Mouse (Mus musculus) heart, postnatal 25 days (tissue): Measurements from ENCODE around the gene Tnfrsf1b. TPM values are rescaled to one million over a fixed set of nuclear protein-coding genes. Genes with fewer than 3 reads are reported as not detected.
A peak's percentile ranks its signal among the peaks of the same experiment; 100 is the strongest.

ENCODE experiments used
- DNase-seq: peaks from one replicate; pipeline ENCODE4 v3.0.0; 2022; ENCODE audit warnings: low spot score
- intact Hi-C: fragments of 180-260 bp; cut with DNase I; formaldehyde crosslinking; loops from one replicate; pipeline ENCODE4 v1.15.1; 2025
- total RNA-seq, 2 experiments: library from RNA; stranded (reverse); gene quantifications; 2 replicates each; pipeline ENCODE4 v1.2.3; 2021

Gene Tnfrsf1b
- 1 to 10 TPM; 5.3 to 5.5 TPM for total RNA-seq

DNA sequence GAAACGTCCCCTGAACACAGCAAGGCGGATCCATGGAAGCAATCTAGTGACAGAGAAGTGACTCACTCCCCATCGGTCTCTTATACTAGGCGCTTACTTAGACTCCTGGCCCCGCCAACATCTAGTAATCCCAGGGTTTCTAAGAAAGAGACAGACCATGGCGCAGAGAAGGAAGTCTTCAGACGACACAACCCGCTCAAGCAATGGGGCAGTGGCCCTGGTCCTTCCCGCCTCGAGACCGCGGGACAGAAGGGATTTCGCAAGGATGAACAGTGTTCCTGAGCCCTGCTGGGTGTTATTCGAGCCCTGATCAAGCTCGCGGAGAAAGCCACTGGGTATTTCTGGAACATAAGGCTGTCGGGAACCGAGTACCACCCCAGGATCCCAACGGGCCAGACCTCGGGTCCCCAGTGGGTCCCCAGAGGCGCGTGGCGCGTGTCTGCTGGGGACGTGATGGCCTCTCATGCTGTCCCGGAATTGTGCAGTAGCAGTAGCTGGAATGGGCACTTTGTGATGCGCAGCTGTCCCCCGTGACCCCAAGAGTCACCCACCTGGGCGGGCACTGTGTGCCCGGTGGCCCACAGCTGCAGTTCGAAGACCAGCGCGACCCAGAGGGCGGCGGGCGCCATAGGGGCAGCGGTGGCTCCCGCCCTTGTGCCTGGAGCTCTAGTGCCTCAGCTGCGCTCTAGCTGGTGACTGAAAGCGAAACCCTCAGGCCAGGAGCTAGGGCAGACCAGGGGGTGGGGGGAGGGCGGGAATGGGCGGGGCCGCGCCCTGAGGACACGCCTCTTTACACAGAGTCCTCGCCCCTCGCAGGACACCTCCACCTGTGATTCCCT, at the start of gene Tnfrsf1b:
Tnfrsf1b (minus strand) TSS at position 698 of the 839 bp plus-strand sequence.
- DNase-seq, result peak; percentile 54
- intact Hi-C loops, result no loop called here

DNA sequence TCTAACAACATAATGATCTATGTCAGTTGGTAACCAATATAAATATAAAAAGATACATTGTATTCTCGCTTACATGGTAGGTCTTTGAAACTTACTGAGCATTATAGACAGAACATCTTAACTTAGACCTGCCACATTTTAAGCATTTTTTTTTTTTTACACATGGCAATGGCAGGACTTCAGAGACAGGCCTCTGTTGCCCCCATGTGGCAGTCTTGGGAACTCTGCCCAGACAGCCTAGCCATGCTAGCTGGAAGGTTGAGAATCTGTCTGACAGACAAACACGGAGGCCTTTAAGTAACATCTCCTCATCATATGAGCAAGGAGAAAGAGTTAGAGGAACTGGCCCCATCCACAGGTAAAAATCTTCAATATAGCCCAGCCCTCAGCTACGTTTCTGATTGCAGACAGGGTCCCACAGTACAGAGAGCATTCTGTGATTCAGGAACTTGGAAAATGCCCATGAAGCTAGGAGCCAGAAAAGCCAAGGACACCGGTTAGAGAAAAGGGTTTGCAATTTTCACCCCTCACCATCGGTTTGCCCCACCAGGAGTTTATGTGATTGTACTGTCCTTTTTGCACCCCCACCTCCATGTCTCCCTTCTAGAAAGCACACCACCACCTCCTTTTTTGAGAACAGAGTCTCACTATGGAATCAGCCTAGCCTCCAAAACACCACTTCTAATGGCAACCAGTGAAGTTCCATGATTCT, 49.1 kb upstream of the Tnfrsf1b start:
- intact Hi-C loops, result loop anchor here (2.0 to 5.0 kb wide), 3 partner anchors 139 to 528 kb away; partner anchors contain the start of gene Dhrs3
- no peak for DNase-seq

DNA sequence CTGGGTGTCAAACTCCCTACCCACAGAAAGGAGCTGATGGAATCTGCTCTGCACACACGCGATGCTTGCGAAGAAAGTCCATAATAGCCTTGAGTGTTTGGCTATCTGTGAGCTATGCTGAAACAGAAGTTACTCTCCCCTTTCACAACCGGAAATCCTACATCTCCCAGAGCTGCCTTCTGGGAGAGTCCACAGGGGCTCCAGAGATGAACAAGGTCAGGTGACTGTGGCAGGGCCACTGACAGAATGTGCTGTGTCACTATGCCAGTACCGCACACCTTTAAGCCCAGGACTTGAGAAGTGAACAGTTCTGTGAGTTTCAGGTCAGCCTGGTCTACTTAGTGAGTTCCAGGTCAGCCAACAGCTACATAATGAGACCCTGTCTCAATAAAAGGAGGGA, 47.9 kb upstream of the Tnfrsf1b start:
- intact Hi-C loops, result loop anchor here (2.0 kb wide), 1 partner anchor 138 kb away; no protein-coding TSS in a partner anchor
- DNase-seq, result no peak

DNA sequence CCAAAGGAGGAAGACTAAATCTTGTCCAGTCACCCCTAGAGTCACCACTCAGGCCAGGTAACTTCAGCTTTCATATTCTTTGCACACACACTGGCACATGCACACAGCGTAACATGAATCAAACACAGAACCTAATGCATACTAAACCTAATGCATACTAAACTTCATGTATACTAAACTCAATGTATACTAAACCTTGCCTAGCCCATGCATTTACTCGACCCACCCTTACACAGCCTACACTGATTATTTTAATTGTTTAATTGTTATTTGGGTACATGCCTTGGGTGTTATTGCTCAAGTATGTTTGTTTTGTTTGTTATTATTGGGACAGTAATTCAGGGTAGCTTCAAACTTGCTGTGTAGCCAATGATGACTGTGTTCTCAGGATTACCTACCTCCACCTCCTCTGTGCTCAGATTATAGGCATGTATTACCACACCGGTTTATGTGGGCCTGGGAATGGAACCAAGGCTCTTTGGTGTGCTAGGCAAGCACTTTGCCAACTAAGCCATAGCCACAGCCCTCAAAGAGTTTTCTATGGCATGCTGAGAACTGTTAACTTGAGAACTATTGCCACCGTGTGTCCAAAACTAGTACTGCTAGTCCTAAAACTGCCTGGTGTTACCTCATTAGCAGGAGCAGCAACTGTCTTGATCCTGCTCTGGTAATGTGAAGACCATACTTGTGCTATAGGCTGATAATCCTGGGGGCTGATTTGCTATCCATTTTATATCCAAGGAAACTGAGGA, 39.9 kb upstream of the Tnfrsf1b start:
- intact Hi-C loops, result loop anchor here (1.0 to 2.0 kb wide), 2 partner anchors 72 to 130 kb away; no protein-coding TSS in a partner anchor

DNA sequence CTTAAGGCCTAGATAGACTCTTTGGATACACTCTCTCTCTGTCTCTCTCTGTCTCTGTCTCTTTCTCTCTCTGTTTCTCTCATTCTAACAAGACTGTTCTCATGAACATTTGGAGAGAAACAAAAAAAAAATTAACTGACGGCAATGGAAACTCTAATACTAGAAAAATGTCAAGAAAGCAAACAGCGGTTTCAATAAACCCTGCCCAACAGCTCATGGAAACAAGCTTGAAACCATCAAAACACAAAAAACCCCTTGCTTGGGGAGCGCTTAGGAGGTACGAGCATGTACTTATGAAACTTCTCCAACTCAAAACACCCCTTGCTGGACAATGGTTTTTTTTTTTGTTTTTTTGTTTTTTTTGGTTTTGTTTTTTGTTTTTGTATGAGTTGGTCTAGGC, 38.0 kb upstream of the Tnfrsf1b start:
- intact Hi-C loops, result no loop called here
- DNase-seq, result no peak

More for the DNA sequence above, 39.9 kb upstream of the Tnfrsf1b start:
- DNase-seq, result peak; percentile 28

DNA sequence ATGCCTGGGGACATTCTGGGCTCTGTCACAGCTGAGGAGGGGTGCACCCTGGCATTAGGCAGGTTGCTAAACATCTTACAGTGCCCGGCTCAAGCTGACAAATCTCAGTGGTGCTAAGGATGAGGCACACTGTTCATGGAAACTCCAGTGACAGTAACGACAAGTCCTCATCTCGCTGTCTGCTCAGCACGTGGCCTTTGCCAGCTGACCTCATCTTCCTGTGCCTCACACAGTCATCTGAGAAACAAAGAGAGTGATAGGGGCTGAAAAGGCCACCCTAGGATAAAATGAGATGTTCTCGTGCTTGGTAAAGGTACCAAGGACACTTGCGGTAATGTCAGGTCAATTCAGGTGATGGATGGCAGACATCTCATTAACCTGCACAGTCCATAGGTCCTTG, 36.8 kb upstream of the Tnfrsf1b start:
- intact Hi-C loops, result no loop called here
- no peak for DNase-seq

DNA sequence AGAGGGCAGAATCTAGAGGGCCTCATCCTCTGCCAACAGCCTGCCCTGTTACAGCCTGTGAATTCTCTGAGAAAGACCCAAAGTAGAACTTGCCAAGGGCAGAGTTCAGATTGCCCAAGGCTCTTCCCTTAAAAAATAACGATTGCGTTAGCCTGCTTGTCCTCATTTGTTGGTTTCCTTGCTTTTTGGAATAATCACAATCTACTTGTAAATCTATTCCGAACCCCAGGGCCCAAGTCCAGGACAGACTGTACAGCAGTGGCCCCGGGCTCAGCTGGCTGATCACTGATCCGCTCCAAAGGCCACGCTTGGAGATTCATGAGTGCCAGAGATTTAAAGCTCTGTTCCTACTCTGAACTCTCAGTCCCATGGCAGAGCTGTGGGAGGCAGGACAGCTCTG, 34.3 kb upstream of the Tnfrsf1b start:
- intact Hi-C loops, result no loop called here
- DNase-seq, result no peak

DNA sequence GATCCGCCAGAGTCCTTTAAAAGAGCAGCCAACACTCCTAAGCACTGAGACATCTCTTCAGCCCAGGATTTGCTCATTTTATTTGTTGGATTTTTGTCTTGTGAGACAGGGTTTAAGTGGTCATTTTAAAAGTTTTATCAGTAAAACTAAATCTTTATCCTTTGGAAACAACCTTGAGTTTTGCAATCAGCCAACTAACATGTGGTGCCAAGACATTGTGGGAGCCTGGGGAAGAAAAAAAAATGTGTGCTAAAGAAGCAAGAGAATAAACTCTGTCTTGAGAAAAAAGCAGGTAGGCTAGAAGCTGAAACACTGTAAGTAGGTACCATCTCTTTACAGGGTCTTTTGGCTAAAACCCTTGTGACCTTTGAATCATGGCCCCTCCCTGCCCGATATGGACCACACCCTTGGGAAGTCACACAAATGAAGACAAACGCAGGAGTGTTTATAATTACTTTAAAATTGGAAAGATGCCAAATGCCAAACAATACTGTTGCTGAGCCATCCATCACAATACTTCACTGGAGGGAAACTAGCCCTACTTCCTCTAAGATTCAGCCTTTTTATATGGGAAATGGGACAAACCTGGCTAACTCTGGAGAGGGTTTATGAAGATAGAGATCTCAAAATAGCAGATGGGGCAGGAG, 32.2 kb upstream of the Tnfrsf1b start:
- intact Hi-C loops, result no loop called here
- no peak for DNase-seq

DNA sequence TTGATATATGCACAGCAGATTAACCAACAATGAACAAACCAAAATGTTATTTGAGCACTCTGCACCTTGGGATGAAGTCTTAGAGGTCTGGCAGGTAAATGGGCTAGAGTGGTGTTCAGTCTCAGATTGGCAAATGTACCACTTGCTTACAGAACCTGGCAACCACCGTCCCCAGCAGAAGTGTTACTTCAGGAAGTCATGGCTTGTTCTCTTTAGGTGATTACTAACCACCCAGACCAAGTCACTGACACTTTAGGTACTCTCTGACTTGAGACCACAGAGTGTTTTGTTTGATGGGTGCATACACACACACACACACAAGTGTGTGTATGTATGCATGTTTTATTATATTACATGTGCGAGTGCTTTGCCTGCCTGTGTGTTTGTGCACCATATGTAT, 31.6 kb upstream of the Tnfrsf1b start:
- intact Hi-C loops, result no loop called here
- DNase-seq, result no peak

DNA sequence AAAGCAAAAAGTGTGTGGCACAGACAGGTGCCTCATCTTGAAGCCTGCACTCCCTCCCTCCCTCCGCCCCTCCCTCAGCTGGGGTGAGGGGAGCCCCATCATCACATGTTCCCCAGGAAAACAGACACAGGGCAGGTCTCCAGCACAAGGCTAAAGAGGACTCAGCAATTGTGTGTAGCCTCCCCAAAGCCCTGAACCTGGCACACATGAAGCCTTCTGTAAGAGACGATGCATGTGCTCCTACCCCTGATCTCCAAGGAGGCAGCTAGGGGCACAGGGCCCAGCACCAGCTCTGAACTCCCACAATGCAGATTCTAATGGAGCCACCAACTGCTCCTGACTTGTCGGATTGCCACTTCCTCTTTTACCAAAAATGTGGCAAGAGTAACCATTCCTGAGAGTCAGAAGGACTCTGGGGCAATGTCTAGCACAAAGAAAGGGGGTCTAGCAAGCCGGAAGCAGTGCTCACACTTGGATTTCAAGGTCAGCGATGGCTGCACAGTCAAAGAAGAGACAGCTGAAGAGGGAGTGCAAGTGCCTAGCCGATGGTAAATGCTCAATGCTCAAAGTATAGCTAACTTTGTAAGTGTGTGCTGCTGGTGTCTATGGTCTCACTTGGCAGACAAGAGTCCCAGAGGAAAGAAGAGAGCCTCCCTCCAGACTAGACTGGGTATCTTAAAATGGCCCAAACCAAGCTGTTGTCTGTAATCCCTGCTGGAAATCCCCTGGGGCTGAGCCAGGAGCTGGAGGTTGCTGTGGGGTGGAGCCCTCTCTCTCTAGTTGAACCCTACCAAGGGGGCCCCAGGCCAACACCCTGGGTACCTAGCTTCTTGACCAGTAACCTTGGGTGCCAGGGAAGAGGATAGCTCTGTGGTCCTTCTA, 29.9 kb upstream of the Tnfrsf1b start:
- DNase-seq, result no peak
- intact Hi-C loops, result no loop called here

DNA sequence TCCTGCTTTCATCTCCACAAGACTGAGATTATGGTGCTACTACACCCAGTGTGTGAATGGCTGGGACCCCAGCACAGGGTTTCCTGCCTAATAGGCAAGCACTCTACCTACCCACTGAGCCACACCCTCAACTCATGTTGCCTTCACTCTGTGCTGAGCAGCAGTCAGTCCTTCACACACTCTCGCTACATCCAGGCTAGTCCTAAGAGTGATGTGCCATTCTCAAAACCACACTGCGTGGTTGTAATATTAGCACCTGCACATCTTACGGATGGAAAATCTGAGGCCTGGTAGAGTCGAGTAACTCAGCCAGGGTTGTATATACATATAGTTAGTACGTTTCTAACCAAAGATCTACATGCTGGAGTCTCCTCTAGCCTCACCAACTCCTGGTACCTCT, 28.2 kb upstream of the Tnfrsf1b start:
- no peak for DNase-seq
- intact Hi-C loops, result no loop called here

DNA sequence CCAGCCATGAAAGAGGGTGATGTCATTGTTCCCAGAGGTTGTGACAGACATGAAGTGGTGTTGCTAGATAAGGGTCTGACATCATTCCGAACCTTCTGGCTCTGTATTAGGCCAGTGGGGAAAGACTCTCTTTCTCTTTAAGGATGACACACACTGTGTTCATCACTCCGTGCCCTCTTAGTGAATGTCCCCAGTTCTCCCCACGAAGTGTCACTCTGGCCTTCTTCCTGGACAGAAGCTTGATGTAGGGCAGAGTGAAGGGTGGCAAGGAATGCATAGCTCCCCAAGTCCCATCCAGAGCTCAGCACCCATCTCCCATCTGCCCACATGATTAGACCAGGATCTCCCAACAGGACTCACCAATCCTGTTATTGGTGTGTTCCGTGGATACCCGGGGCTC, 27.3 kb upstream of the Tnfrsf1b start:
- intact Hi-C loops, result no loop called here
- no peak for DNase-seq

DNA sequence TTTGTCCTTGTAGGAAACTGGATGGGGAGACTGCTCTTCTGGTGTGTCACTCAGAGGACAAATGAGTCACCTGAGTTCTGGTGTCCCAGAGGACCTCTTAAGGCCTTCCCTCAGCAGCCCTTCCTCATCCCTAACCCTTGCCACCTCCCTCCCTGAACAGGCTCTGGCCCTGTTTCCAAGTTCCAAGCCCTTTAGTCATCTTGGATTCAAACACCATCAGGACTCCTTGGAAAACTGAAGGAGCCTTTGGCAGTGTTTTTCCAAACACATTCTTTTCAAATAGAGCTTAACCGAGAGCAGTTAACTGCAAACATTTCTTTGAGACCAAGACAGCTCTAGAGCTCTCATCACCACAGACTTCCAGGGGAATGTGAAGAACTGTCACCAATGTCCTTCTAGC, 26.1 kb upstream of the Tnfrsf1b start:
- peak; percentile 44 for DNase-seq
- intact Hi-C loops, result no loop called here

DNA sequence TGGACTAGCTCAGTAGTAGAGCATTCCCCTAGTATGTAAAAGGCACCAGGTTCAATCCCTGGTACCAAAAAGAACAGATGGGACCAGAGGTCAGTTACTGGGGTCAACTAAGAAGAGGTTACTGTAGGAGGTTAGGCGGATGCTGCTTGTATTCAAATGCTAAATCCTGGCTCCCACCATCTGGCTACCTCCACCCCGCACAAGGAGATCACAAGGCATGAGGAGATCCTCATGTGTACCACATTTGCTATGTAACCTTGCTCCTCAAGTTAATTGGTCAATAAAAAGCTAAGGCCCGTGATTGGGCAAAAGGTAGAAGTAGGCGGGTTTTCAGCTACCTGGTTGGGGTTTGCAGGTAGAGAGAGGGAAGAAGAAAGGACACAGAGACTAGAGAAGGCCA, 25.0 kb upstream of the Tnfrsf1b start:
- no peak for DNase-seq
- intact Hi-C loops, result no loop called here

DNA sequence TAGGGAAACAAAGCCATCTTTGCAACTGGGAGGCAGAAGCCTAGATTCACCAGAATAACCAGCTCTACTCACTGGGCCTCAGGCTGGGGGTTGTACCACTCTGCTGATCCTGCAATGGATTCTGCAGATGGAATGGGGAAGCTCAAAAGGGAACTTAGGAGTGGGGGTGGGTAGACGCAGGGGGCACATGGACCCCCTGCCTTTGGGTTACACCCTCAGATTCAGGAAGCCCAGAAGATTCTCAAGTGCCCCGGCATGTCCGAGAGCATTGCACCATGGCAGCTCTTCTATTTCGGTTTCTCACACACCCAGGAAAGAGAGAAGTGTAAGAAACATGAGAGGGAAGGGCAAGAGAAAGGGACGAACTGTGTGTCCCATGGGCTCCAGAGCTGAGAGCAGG, 23.5 kb upstream of the Tnfrsf1b start:
- no peak for DNase-seq
- intact Hi-C loops, result no loop called here

DNA sequence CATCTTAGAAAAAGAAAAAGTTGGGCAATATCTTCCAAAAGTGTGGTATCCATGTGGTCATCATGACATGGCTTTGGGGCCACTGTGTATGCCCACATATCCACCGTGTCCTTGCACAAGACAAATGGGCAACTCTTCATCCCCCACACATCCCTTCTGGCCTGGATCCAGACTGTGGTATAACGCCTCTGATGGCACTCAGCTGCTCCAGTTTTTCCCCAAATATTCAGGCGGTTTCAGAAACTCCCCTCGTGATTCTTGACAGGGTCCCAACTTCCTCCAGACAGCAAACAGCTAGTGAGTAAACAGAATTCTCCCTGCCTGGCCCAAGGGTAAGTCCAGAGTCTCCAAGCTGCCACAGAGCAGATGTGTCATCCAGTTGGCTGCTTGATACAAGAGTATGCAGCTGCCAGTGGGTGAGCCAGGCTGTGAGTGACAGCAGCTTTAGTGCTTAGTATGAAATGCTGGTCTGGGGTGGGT, 21.0 kb upstream of the Tnfrsf1b start:
- intact Hi-C loops, result no loop called here
- DNase-seq, result no peak

DNA sequence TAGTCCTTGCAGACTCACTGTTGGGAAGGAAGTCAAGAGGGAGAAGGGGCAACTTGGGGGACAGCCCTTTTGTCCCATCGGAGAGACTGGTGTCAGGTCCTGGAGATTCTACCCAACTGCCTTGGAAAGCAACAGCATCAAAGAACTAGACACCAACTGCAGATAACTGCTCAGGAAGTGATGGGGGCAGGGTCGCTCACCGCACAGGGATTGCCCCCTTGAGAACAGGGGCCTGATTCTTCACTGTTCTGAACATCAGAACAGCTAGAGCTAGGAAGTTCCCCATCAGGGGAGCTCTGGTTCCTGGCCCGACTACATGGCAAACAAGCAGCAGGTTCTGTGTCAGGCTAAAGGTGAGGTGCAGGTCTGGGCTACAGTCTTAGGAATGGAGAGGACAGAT, 19.8 kb upstream of the Tnfrsf1b start:
- no peak for DNase-seq
- intact Hi-C loops, result no loop called here

DNA sequence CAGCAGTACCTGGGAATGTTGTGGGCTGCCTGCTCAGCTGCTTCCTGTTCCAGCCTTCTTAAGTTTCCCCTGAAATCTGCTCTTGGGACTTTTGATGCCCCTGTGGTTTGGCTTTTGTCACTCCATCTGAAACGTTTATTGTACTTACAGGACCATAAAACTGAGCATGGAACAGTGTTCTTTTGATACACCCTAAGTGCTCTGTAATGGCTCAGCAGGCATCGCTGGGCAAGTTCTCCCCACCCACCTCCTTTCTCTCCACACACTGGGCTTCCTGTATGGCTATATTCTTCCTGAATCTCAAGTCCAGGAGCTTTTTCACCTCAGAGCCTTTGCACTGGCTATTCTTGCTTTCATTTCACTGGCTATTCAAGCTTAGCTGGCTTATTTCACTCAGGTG, 18.1 kb upstream of the Tnfrsf1b start:
- DNase-seq, result no peak
- intact Hi-C loops, result no loop called here

DNA sequence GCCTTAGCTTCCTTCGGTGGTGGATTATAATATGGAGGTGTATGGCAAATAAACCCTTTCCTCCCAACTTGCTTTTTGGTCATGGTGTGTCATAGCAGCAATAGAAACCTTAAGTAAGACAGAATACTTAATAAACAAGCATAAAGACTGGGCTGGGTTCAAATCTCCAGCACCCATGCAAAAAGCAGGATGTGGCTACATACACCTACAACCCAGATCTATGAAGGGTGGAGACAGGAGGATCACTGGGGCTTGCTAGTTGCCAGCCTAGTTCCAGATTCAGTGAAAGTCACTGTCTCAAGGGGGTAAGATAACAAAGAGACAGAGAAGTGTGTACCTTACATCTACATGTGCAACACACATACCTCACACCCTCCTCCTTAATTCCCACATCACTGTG, 16.9 kb upstream of the Tnfrsf1b start:
- no peak for DNase-seq
- intact Hi-C loops, result no loop called here
